Comparison of ENCODE assay signal across 22 mouse cellular contexts in the genomic region with DNA sequence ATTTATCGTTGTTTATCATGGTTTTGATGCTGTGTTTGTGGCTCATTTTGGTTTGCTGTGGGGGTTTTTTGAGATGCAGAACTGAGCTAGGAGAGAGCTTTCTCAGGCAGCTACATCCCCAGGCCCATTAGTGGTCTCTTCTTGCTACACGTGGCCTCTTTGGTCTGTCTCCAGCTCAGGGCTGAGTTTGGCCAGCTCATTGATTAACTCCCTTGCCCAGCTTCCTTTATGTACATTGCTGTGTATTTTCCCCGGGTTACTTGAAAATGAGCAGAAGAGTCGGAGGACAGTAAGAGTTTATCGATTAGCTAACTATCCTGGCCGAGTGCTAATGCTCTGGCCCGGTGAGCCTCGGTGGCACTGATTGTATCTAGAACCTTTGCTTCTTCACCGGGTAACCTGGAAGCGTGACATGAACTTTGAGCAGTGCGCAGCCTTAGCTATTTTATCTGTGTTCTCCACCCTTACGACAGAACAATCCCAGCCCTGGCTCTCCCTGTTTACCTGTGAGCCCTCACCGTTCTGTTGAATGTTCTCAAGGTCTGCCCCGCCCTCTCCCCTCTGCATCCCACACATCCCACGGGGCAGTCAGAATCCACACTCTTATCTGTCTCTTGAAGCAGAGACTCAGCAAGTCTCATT. TPM values are rescaled to one million over a fixed set of nuclear protein-coding genes. Genes with fewer than 3 reads are reported as not detected.
DNase-seq lines count a peak whose midpoint lies in the region; ATAC-seq and TF ChIP-seq lines count a peak whose summit lies in the region.
"Had no signal": no experiment of that assay in that cellular context is flagged by ENCODE, and none has a peak within 500 bp of the region (broad histone marks: within the 10 kb centered on the region; RNA-seq: fewer than 3 reads in every experiment).

No protein-coding gene starts in this region.

- no peaks in the 10 kb centered on the region for H3K27me3 ChIP-seq in liver, adult 2 months (ENCODE audit: control insufficient read depth, insufficient read depth, low read length)
- no peaks in the 10 kb centered on the region for H3K27me3 ChIP-seq in limb, embryonic 13.5 days
- no peaks in the 10 kb centered on the region for H3K27me3 ChIP-seq in liver, embryonic 16.5 days (ENCODE audit: control insufficient read depth, insufficient read depth, low read depth, low read length)
- no peaks in the 10 kb centered on the region for H3K27me3 ChIP-seq in stomach, postnatal 0 days (ENCODE audit: control insufficient read depth, insufficient read depth, low read length)
- H3K27me3 ChIP-seq: heart, embryonic 13.5 days; hindbrain, embryonic 12.5 days; lung, embryonic 15.5 days had no signal

- H3K9me3 ChIP-seq in limb, embryonic 13.5 days, result no peaks in the 10 kb centered on the region
- no peaks in the 10 kb centered on the region for H3K9me3 ChIP-seq in liver, embryonic 16.5 days (replicated peaks; ENCODE audit: control insufficient read depth, low read length)
- no peaks in the 10 kb centered on the region for H3K9me3 ChIP-seq in stomach, postnatal 0 days (ENCODE audit: control insufficient read depth, low read length)
- H3K9me3 ChIP-seq: heart, embryonic 13.5 days; hindbrain, embryonic 12.5 days; lung, embryonic 15.5 days had no signal

- no peak overlapping the region for H3K9ac ChIP-seq in liver, adult 2 months (ENCODE audit: low read depth, low read length)
- H3K9ac ChIP-seq in limb, embryonic 13.5 days, result no peak overlapping the region
- no peak overlapping the region for H3K9ac ChIP-seq in liver, embryonic 16.5 days (ENCODE audit: low read depth, low read length)
- H3K9ac ChIP-seq in stomach, postnatal 0 days (ENCODE audit: low read length), result no peak overlapping the region
- H3K9ac ChIP-seq: heart, embryonic 13.5 days; hindbrain, embryonic 12.5 days; lung, embryonic 15.5 days had no signal

- H3K36me3 ChIP-seq in liver, adult 2 months (ENCODE audit: control insufficient read depth, insufficient read depth, low read length), result peaks cover 17% of the 10 kb centered on the region; the same call in 1 of the 2 replicates
- peaks cover 51% of the 10 kb centered on the region for H3K36me3 ChIP-seq in limb, embryonic 13.5 days
- H3K36me3 ChIP-seq in liver, embryonic 16.5 days (ENCODE audit: control insufficient read depth, insufficient read depth), result no peaks in the 10 kb centered on the region; the same call in 1 of the 2 replicates
- peaks cover 9% of the 10 kb centered on the region for H3K36me3 ChIP-seq in stomach, postnatal 0 days (ENCODE audit: control insufficient read depth, insufficient read depth, low read length)

- no peak overlapping the region for H3K4me2 ChIP-seq in limb, embryonic 13.5 days (replicated peaks)
- H3K4me2 ChIP-seq in liver, embryonic 16.5 days (ENCODE audit: low read depth, low read length), result peak overlapping the region; percentile 11; the same call in 1 of the 2 replicates
- no peak overlapping the region for H3K4me2 ChIP-seq in stomach, postnatal 0 days (replicated peaks; ENCODE audit: low read depth)
- H3K4me2 ChIP-seq: heart, embryonic 13.5 days; hindbrain, embryonic 12.5 days; lung, embryonic 15.5 days had no signal

- no peak overlapping the region for H3K27ac ChIP-seq in liver, adult 2 months (replicated peaks; ENCODE audit: insufficient read depth, low read depth, low read length)
- H3K27ac ChIP-seq in limb, embryonic 13.5 days, result peak overlapping the region; percentile 15; the same call in 1 of the 2 replicates
- H3K27ac ChIP-seq in liver, embryonic 16.5 days (ENCODE audit: low read length), result no peak overlapping the region
- H3K27ac ChIP-seq in stomach, postnatal 0 days (replicated peaks), result no peak overlapping the region
- H3K27ac ChIP-seq: heart, embryonic 13.5 days; hindbrain, embryonic 12.5 days; layer of hippocampus, adult 2 months; lung, embryonic 15.5 days had no signal

- peak; percentile 73 for DNase-seq in liver, adult 2 months (ENCODE audit: extremely low read depth, low read depth, low spot score)
- no peak for DNase-seq in liver
- peak; percentile 67 for DNase-seq in stomach, postnatal 0 days (ENCODE audit: low spot score)
- DNase-seq in gastrocnemius, postnatal 14 days, result no peak
- DNase-seq in thymus, postnatal 25 days, result no peak
- no peak for DNase-seq in urinary bladder, postnatal 10 days (ENCODE audit: low spot score)
- DNase-seq: adrenal gland, postnatal 25 days; cerebellum, adult 9-10 months; gastrocnemius, postnatal 10 days; heart, adult 18-20 months; heart, postnatal 14 days; kidney, postnatal 25 days; lung, postnatal 4 days; right cerebral cortex, postnatal 14 days had no signal

- TF ChIP-seq POLR2A in liver, adult 2 months (IDR thresholded peaks at IDR 0.05; ENCODE audit: extremely low read depth, insufficient read depth, low read length), result no peak

- no peak for TF ChIP-seq CTCF in liver, adult 2 months (IDR thresholded peaks at IDR 0.05; ENCODE audit: low read depth, low read length)
- TF ChIP-seq CTCF in stomach, postnatal 0 days (IDR thresholded peaks at IDR 0.05; ENCODE audit: low read depth), result no peak

- TF ChIP-seq EP300 in stomach, postnatal 0 days (optimal IDR thresholded peaks at IDR 0.05), result no peak

- 31% methylated on average over 15 of the region's 15 CpGs for WGBS in liver, adult 2 months
- 87% methylated on average over 15 of the region's 15 CpGs for WGBS in limb, embryonic 13.5 days
- 61% methylated on average over 15 of the region's 15 CpGs for WGBS in liver, embryonic 16.5 days (ENCODE audit: insufficient replicate concordance)
- WGBS in stomach, postnatal 0 days, result 56% methylated on average over 15 of the region's 15 CpGs

- no peaks in the 10 kb centered on the region for H3K79me2 ChIP-seq in liver, adult 2 months (ENCODE audit: control insufficient read depth, insufficient read depth, low read length)

- ATAC-seq in limb, embryonic 13.5 days (ENCODE audit: low FRiP score, low read depth), result no peak
- peak; percentile 75 for ATAC-seq in liver, embryonic 16.5 days (ENCODE audit: low read depth)
- peak; percentile 91 for ATAC-seq in stomach, postnatal 0 days (ENCODE audit: low FRiP score, low TSS enrichment)
- ATAC-seq: CD4-positive, CD25-positive, alpha-beta regulatory T cell, adult 4 months; forebrain, embryonic 14.5 days had no signal

- H3K4me1 ChIP-seq in liver, adult 2 months (ENCODE audit: control insufficient read depth, insufficient read depth, low read length), result peaks cover 3% of the 10 kb centered on the region
- H3K4me1 ChIP-seq in limb, embryonic 13.5 days, result no peaks in the 10 kb centered on the region
- H3K4me1 ChIP-seq in liver, embryonic 16.5 days (ENCODE audit: control insufficient read depth, low read depth, low read length), result no peaks in the 10 kb centered on the region
- no peaks in the 10 kb centered on the region for H3K4me1 ChIP-seq in stomach, postnatal 0 days (replicated peaks; ENCODE audit: control insufficient read depth, insufficient read depth)
- H3K4me1 ChIP-seq: heart, embryonic 13.5 days; hindbrain, embryonic 12.5 days; lung, embryonic 15.5 days had no signal

- H3K4me3 ChIP-seq in liver, adult 2 months (ENCODE audit: insufficient read depth, low read depth, low read length), result no peak overlapping the region
- H3K4me3 ChIP-seq in limb, embryonic 13.5 days, result no peak overlapping the region
- H3K4me3 ChIP-seq in liver, embryonic 16.5 days (ENCODE audit: low read depth, low read length), result no peak overlapping the region
- H3K4me3 ChIP-seq in stomach, postnatal 0 days (ENCODE audit: low read depth, low read length), result no peak overlapping the region
- H3K4me3 ChIP-seq: heart, embryonic 13.5 days; hindbrain, embryonic 12.5 days; layer of hippocampus, adult 2 months; lung, embryonic 15.5 days had no signal

- intact Hi-C loops in gastrocnemius, postnatal 14 days (cut with DNase I; ENCODE audit: low total_unique reads), result no loop called here

RNA-seq across cellular contexts. Expression of a gene that starts 53.5 kb away (rescaled TPM):
- 8.9 and 10.7 TPM in 2 replicates for total RNA-seq in liver, adult 2 months (2014; rRNA removed)
- 3.7 and 4.2 TPM in 2 replicates for polyA plus RNA-seq in liver, adult 2 months (2012; rRNA removed)
- polyA plus RNA-seq in limb, embryonic 13.5 days (2015; fragmentation: Nextera tagmentation; extraction: Ambion mirVana), result 61.5 and 64.9 TPM in 2 replicates
- polyA plus RNA-seq in liver, embryonic 16.5 days (2015; fragmentation: Nextera tagmentation; extraction: Ambion mirVana), result 0.94 and 0.95 TPM in 2 replicates
- polyA plus RNA-seq in stomach, postnatal 0 days (2015; fragmentation: Nextera tagmentation; extraction: Ambion mirVana), result 11.3 and 11.6 TPM in 2 replicates
- 1 to 10 TPM; 5.2 to 5.5 TPM for total RNA-seq in gastrocnemius, postnatal 14 days (2021)

Comparison
In these comparisons a context has a peak if more than half of its experiments do, and no peak if none do; other contexts are left out.
1. DNase-seq: peak in liver, adult 2 months (single experiment) and stomach, postnatal 0 days (single experiment); none in liver (single experiment), gastrocnemius, postnatal 14 days (single experiment), thymus, postnatal 25 days (single experiment) and urinary bladder, postnatal 10 days (single experiment).